Mouse (Mus musculus): ENCODE measurements at regions not wholly inside any gene's neighbourhood (a gene's known extent, or its start where the extent isn't known, plus 50 kb on each side); places are given as distances from the start of the nearest gene placed in this dataset.

GRCm38 (mm10) chr5:117040878-117041277, 75.0 kb downstream of the Suds3 start:
- H3K9me3 ChIP-seq (ENCODE audit: control insufficient read depth, low read length), result no peaks in the 10 kb centered on the region
- no peak overlapping the region for H3K27ac ChIP-seq (ENCODE audit: low read depth, low read length)
- 67% methylated on average over 9 of the region's 9 CpGs for WGBS
- no peaks in the 10 kb centered on the region for H3K36me3 ChIP-seq (ENCODE audit: control insufficient read depth, insufficient read depth, low read length)
- H3K9ac ChIP-seq (ENCODE audit: low read depth, low read length), result no peak overlapping the region
- no peaks in the 10 kb centered on the region for H3K4me1 ChIP-seq (replicated peaks; ENCODE audit: control insufficient read depth, insufficient read depth, low read length)
- no peak for ATAC-seq (replicated peaks; ENCODE audit: low FRiP score)
- no peak overlapping the region for H3K4me3 ChIP-seq (ENCODE audit: low read depth, low read length)
- no peak for DNase-seq (ENCODE audit: low spot score)
- H3K4me2 ChIP-seq, result no peak overlapping the region
- no peaks in the 10 kb centered on the region for H3K27me3 ChIP-seq (replicated peaks; ENCODE audit: control insufficient read depth, insufficient read depth, low read length)

GRCm38 (mm10) chr5:117037261-117037660, 78.7 kb downstream of the Suds3 start:
- Histone ChIP-seq H3K9ac (ENCODE audit: low read depth, low read length) (no peak overlapping the region), H3K4me3 (ENCODE audit: low read depth, low read length) (no peak overlapping the region), H3K9me3 (ENCODE audit: control insufficient read depth, low read length) (no peaks in the 10 kb centered on the region), H3K27me3 (replicated peaks; ENCODE audit: control insufficient read depth, insufficient read depth, low read length) (no peaks in the 10 kb centered on the region), H3K27ac (ENCODE audit: low read depth, low read length) (no peak overlapping the region), H3K4me2 (no peak overlapping the region), H3K36me3 (ENCODE audit: control insufficient read depth, insufficient read depth, low read length) (no peaks in the 10 kb centered on the region), H3K4me1 (replicated peaks; ENCODE audit: control insufficient read depth, insufficient read depth, low read length) (no peaks in the 10 kb centered on the region)
- no peak for ATAC-seq (replicated peaks; ENCODE audit: low FRiP score)
- WGBS, result 32% methylated on average over 3 of the region's 3 CpGs
- no peak for DNase-seq (ENCODE audit: low spot score)

GRCm38 (mm10) chr5:117032130-117032529, 83.8 kb downstream of the Suds3 start:
- WGBS, result 74% methylated on average over 10 of the region's 10 CpGs
- no peaks in the 10 kb centered on the region for H3K27me3 ChIP-seq (replicated peaks; ENCODE audit: control insufficient read depth, insufficient read depth, low read length)
- H3K9ac ChIP-seq (ENCODE audit: low read depth, low read length), result no peak overlapping the region
- no peaks in the 10 kb centered on the region for H3K4me1 ChIP-seq (replicated peaks; ENCODE audit: control insufficient read depth, insufficient read depth, low read length)
- DNase-seq (ENCODE audit: low spot score), result no peak
- no peaks in the 10 kb centered on the region for H3K9me3 ChIP-seq (ENCODE audit: control insufficient read depth, low read length)
- no peak for ATAC-seq (replicated peaks; ENCODE audit: low FRiP score)
- no peak overlapping the region for H3K4me2 ChIP-seq
- H3K36me3 ChIP-seq (ENCODE audit: control insufficient read depth, insufficient read depth, low read length), result no peaks in the 10 kb centered on the region
- H3K4me3 ChIP-seq (ENCODE audit: low read depth, low read length), result no peak overlapping the region
- no peak overlapping the region for H3K27ac ChIP-seq (ENCODE audit: low read depth, low read length)

GRCm38 (mm10) chr5:117025689-117026383, 90.1 kb downstream of the Suds3 start:
- ATAC-seq (replicated peaks; ENCODE audit: low FRiP score) (no peak), DNase-seq (ENCODE audit: low spot score) (no peak)
- Histone ChIP-seq H3K27me3 (replicated peaks; ENCODE audit: control insufficient read depth, insufficient read depth, low read length) (no peaks in the 10 kb centered on the region), H3K9me3 (ENCODE audit: control insufficient read depth, low read length) (peaks cover 3% of the 10 kb centered on the region; the same call in 1 of the 2 replicates), H3K4me1 (replicated peaks; ENCODE audit: control insufficient read depth, insufficient read depth, low read length) (no peaks in the 10 kb centered on the region), H3K9ac (ENCODE audit: low read depth, low read length) (no peak overlapping the region), H3K4me3 (ENCODE audit: low read depth, low read length) (no peak overlapping the region), H3K4me2 (no peak overlapping the region), H3K27ac (ENCODE audit: low read depth, low read length) (no peak overlapping the region), H3K36me3 (ENCODE audit: control insufficient read depth, insufficient read depth, low read length) (no peaks in the 10 kb centered on the region)
- 84% methylated on average over 13 of the region's 13 CpGs for WGBS

GRCm38 (mm10) chr5:117018419-117019150, 97.3 kb downstream of the Suds3 start:
- DNase-seq (ENCODE audit: low spot score), result no peak

GRCm38 (mm10) chr5:117011128-117011527, 104.8 kb downstream of the Suds3 start:
- DNase-seq (ENCODE audit: low spot score) (no peak), ATAC-seq (replicated peaks; ENCODE audit: low FRiP score) (no peak)
- no peaks in the 10 kb centered on the region for H3K27me3 ChIP-seq (replicated peaks; ENCODE audit: control insufficient read depth, insufficient read depth, low read length)
- H3K9ac ChIP-seq (ENCODE audit: low read depth, low read length), result no peak overlapping the region
- no peaks in the 10 kb centered on the region for H3K9me3 ChIP-seq (ENCODE audit: control insufficient read depth, low read length)
- no peak overlapping the region for H3K27ac ChIP-seq (ENCODE audit: low read depth, low read length)
- no peak overlapping the region for H3K4me2 ChIP-seq
- no peaks in the 10 kb centered on the region for H3K4me1 ChIP-seq (replicated peaks; ENCODE audit: control insufficient read depth, insufficient read depth, low read length)
- WGBS, result 84% methylated on average over 7 of the region's 7 CpGs
- no peak overlapping the region for H3K4me3 ChIP-seq (ENCODE audit: low read depth, low read length)
- H3K36me3 ChIP-seq (ENCODE audit: control insufficient read depth, insufficient read depth, low read length), result no peaks in the 10 kb centered on the region

More at GRCm38 (mm10) chr5:117018419-117019150, 97.3 kb downstream of the Suds3 start:
- H3K4me1 ChIP-seq (replicated peaks; ENCODE audit: control insufficient read depth, insufficient read depth, low read length), result no peaks in the 10 kb centered on the region
- H3K27me3 ChIP-seq (replicated peaks; ENCODE audit: control insufficient read depth, insufficient read depth, low read length), result no peaks in the 10 kb centered on the region
- H3K9me3 ChIP-seq (ENCODE audit: control insufficient read depth, low read length), result peaks cover 5% of the 10 kb centered on the region; the same call in 1 of the 2 replicates
- H3K4me2 ChIP-seq, result no peak overlapping the region
- no peak overlapping the region for H3K27ac ChIP-seq (ENCODE audit: low read depth, low read length)
- no peak for ATAC-seq (replicated peaks; ENCODE audit: low FRiP score)
- no peaks in the 10 kb centered on the region for H3K36me3 ChIP-seq (ENCODE audit: control insufficient read depth, insufficient read depth, low read length)
- H3K4me3 ChIP-seq (ENCODE audit: low read depth, low read length), result no peak overlapping the region
- WGBS, result 78% methylated on average over 6 of the region's 6 CpGs
- H3K9ac ChIP-seq (ENCODE audit: low read depth, low read length), result no peak overlapping the region

- no peak overlapping the region for H3K9ac ChIP-seq (ENCODE audit: low read depth, low read length)
- 86% methylated on average over 20 of the region's 20 CpGs for WGBS
- H3K4me1 ChIP-seq (replicated peaks; ENCODE audit: control insufficient read depth, insufficient read depth, low read length), result no peaks in the 10 kb centered on the region
- no peak overlapping the region for H3K27ac ChIP-seq (ENCODE audit: low read depth, low read length)
- H3K4me2 ChIP-seq, result no peak overlapping the region
- H3K9me3 ChIP-seq (ENCODE audit: control insufficient read depth, low read length), result no peaks in the 10 kb centered on the region
- DNase-seq (ENCODE audit: low spot score) (no peak), ATAC-seq (replicated peaks; ENCODE audit: low FRiP score) (no peak)
- H3K36me3 ChIP-seq (ENCODE audit: control insufficient read depth, insufficient read depth, low read length), result no peaks in the 10 kb centered on the region
- no peaks in the 10 kb centered on the region for H3K27me3 ChIP-seq (replicated peaks; ENCODE audit: control insufficient read depth, insufficient read depth, low read length)
- H3K4me3 ChIP-seq (ENCODE audit: low read depth, low read length), result no peak overlapping the region
Measured at GRCm38 (mm10) chr5:117000770-117001201, 115.1 kb downstream of the Suds3 start.

- H3K4me1 ChIP-seq (replicated peaks; ENCODE audit: control insufficient read depth, insufficient read depth, low read length), result no peaks in the 10 kb centered on the region
- ATAC-seq (replicated peaks; ENCODE audit: low FRiP score) (no peak), DNase-seq (ENCODE audit: low spot score) (no peak)
- no peak overlapping the region for H3K4me2 ChIP-seq
- H3K4me3 ChIP-seq (ENCODE audit: low read depth, low read length), result no peak overlapping the region
- H3K9ac ChIP-seq (ENCODE audit: low read depth, low read length), result no peak overlapping the region
- H3K27ac ChIP-seq (ENCODE audit: low read depth, low read length), result no peak overlapping the region
- 0 out of 2 replicates have a peak, but pooled peaks cover 4% of the 10 kb centered on the region for H3K9me3 ChIP-seq (ENCODE audit: control insufficient read depth, low read length)
- no peaks in the 10 kb centered on the region for H3K27me3 ChIP-seq (replicated peaks; ENCODE audit: control insufficient read depth, insufficient read depth, low read length)
- H3K36me3 ChIP-seq (ENCODE audit: control insufficient read depth, insufficient read depth, low read length), result no peaks in the 10 kb centered on the region
- 65% methylated on average over 5 of the region's 5 CpGs for WGBS
Measured at GRCm38 (mm10) chr5:116994508-116994907, 121.4 kb downstream of the Suds3 start.

- H3K9me3 ChIP-seq (ENCODE audit: control insufficient read depth, low read length), result 0 out of 2 replicates have a peak, but pooled peaks cover 4% of the 10 kb centered on the region
- H3K36me3 ChIP-seq (ENCODE audit: control insufficient read depth, insufficient read depth, low read length), result no peaks in the 10 kb centered on the region
- H3K4me1 ChIP-seq (replicated peaks; ENCODE audit: control insufficient read depth, insufficient read depth, low read length), result no peaks in the 10 kb centered on the region
- 94% methylated on average over 1 of the region's 1 CpGs for WGBS
- H3K9ac ChIP-seq (ENCODE audit: low read depth, low read length), result no peak overlapping the region
- DNase-seq (ENCODE audit: low spot score) (no peak), ATAC-seq (replicated peaks; ENCODE audit: low FRiP score) (no peak)
- no peak overlapping the region for H3K4me3 ChIP-seq (ENCODE audit: low read depth, low read length)
- H3K4me2 ChIP-seq, result no peak overlapping the region
- no peaks in the 10 kb centered on the region for H3K27me3 ChIP-seq (replicated peaks; ENCODE audit: control insufficient read depth, insufficient read depth, low read length)
- no peak overlapping the region for H3K27ac ChIP-seq (ENCODE audit: low read depth, low read length)
Measured at GRCm38 (mm10) chr5:116993674-116994073, 122.2 kb downstream of the Suds3 start.

Measured in liver, embryonic 11.5 days (tissue).